Mouse (Mus musculus): ENCODE data around the gene Xk. TPM values are rescaled to one million over a fixed set of nuclear protein-coding genes. Genes with fewer than 3 reads are reported as not detected.
A peak's percentile ranks its signal among the peaks of the same experiment; 100 is the strongest.
"Not testable (repeated sequence)": the region's sequence is repeated elsewhere in the genome, so short reads cannot be mapped to it uniquely, and the experiment has no call there.

The Xk gene
- polyA plus RNA-seq, 1 experiment from 2014 or later = 0.27 TPM

GRCm38 (mm10) chrX:9259267-9259666 lies 13.3 kb upstream of the Xk start:
- ChIA-PET CTCF (interaction anchor here (1.0 kb wide), 1 partner anchor 58 kb away, joined by 3 read pairs; no protein-coding TSS in a partner anchor), POLR2A (no interaction called here)
- TF ChIP-seq CTCF (IDR thresholded peaks at IDR 0.05) = no peak
- in situ Hi-C loops (cut with MboI; ENCODE audit: low pct_unique_long_range_greater_than_20kb) = no loop called here
- peaks cover 32% of the 10 kb centered on the region for H3K27me3 ChIP-seq
- ATAC-seq = no peak
- no peak for DNase-seq (ENCODE audit: low read depth, low spot score)

- CTCF ChIA-PET = interaction anchor here (1.7 kb wide), 1 partner anchor 9 kb away, joined by 3 read pairs; no protein-coding TSS in a partner anchor
- DNase-seq (ENCODE audit: low read depth, low spot score) (no peak), ATAC-seq (no peak)
- H3K27me3 ChIP-seq = peaks cover 40% of the 10 kb centered on the region
- in situ Hi-C loops (cut with MboI; ENCODE audit: low pct_unique_long_range_greater_than_20kb) = no loop called here
- TF ChIP-seq CTCF (IDR thresholded peaks at IDR 0.05) = no peak
- POLR2A ChIA-PET = no interaction called here
Observed at GRCm38 (mm10) chrX:9271112-9271511, 1.4 kb upstream of the Xk start.

- H3K27me3 ChIP-seq = peaks cover 38% of the 10 kb centered on the region
- POLR2A ChIA-PET = no interaction called here
- CTCF ChIA-PET = interaction anchor here (1.7 kb wide), 1 partner anchor 10 kb away, joined by 3 read pairs; no protein-coding TSS in a partner anchor
- in situ Hi-C loops (cut with MboI; ENCODE audit: low pct_unique_long_range_greater_than_20kb) = no loop called here
- no peak for ATAC-seq
- TF ChIP-seq CTCF (IDR thresholded peaks at IDR 0.05) = no peak
- no peak for DNase-seq (ENCODE audit: low read depth, low spot score)
Observed at GRCm38 (mm10) chrX:9271947-9272459, 553 bp upstream of the Xk start.

GRCm38 (mm10) chrX:9273377-9274002 lies 934 bp downstream of the Xk start:
- ChIA-PET POLR2A (no interaction called here), CTCF (no interaction called here)
- H3K27me3 ChIP-seq = peaks cover 35% of the 10 kb centered on the region
- no peak for TF ChIP-seq CTCF (IDR thresholded peaks at IDR 0.05)
- in situ Hi-C loops (cut with MboI; ENCODE audit: low pct_unique_long_range_greater_than_20kb) = no loop called here
- DNase-seq (ENCODE audit: low read depth, low spot score) (no peak), ATAC-seq (no peak)

- CTCF ChIA-PET = no interaction called here
Observed at GRCm38 (mm10) chrX:9274321-9274720, 1.8 kb downstream of the Xk start.

GRCm38 (mm10) chrX:9283464-9283863 lies 10.9 kb downstream of the Xk start, which contains the start of gene H2al1m:
H2al1m (plus strand) TSS chrX:9283764.
- ATAC-seq; DNase-seq (ENCODE audit: low read depth, low spot score); H3K27me3 ChIP-seq; in situ Hi-C loops (cut with MboI; ENCODE audit: low pct_unique_long_range_greater_than_20kb); POLR2A ChIA-PET; CTCF ChIA-PET: not testable (repeated sequence)

More at GRCm38 (mm10) chrX:9274321-9274720, 1.8 kb downstream of the Xk start:
- DNase-seq (ENCODE audit: low read depth, low spot score) (no peak), ATAC-seq (no peak)
- POLR2A ChIA-PET = no interaction called here
- in situ Hi-C loops (cut with MboI; ENCODE audit: low pct_unique_long_range_greater_than_20kb) = no loop called here
- TF ChIP-seq CTCF (IDR thresholded peaks at IDR 0.05) = no peak
- H3K27me3 ChIP-seq = peaks cover 28% of the 10 kb centered on the region

- ATAC-seq; CTCF ChIA-PET; DNase-seq (ENCODE audit: low read depth, low spot score); POLR2A ChIA-PET; H3K27me3 ChIP-seq; in situ Hi-C loops (cut with MboI; ENCODE audit: low pct_unique_long_range_greater_than_20kb): not testable (repeated sequence)
Observed at GRCm38 (mm10) chrX:9293140-9293829, 20.7 kb downstream of the Xk start.

- CTCF ChIA-PET = no interaction called here
- DNase-seq (ENCODE audit: low read depth, low spot score) = no peak
- in situ Hi-C loops (cut with MboI; ENCODE audit: low pct_unique_long_range_greater_than_20kb) = no loop called here
- POLR2A ChIA-PET = no interaction called here
- ATAC-seq = no peak
- TF ChIP-seq CTCF (IDR thresholded peaks at IDR 0.05) = peak; percentile 11
- peaks cover 18% of the 10 kb centered on the region for H3K27me3 ChIP-seq
Observed at GRCm38 (mm10) chrX:9298413-9298864, 25.9 kb downstream of the Xk start.

GRCm38 (mm10) chrX:9302791-9303190 lies 30.2 kb downstream of the Xk start:
- no peak for TF ChIP-seq CTCF (IDR thresholded peaks at IDR 0.05)
- ChIA-PET CTCF (no interaction called here), POLR2A (no interaction called here)
- no peak for ATAC-seq
- peaks cover 32% of the 10 kb centered on the region for H3K27me3 ChIP-seq
- DNase-seq (ENCODE audit: low read depth, low spot score) = no peak
- in situ Hi-C loops (cut with MboI; ENCODE audit: low pct_unique_long_range_greater_than_20kb) = no loop called here

- no peak for TF ChIP-seq CTCF (IDR thresholded peaks at IDR 0.05)
Observed at GRCm38 (mm10) chrX:9303455-9303854, 30.9 kb downstream of the Xk start.

GRCm38 (mm10) chrX:9316457-9316856 lies 43.9 kb downstream of the Xk start:
- H3K27me3 ChIP-seq; ATAC-seq; in situ Hi-C loops (cut with MboI; ENCODE audit: low pct_unique_long_range_greater_than_20kb); CTCF ChIA-PET; POLR2A ChIA-PET; DNase-seq (ENCODE audit: low read depth, low spot score): not testable (repeated sequence)

More at GRCm38 (mm10) chrX:9303455-9303854, 30.9 kb downstream of the Xk start:
- in situ Hi-C loops (cut with MboI; ENCODE audit: low pct_unique_long_range_greater_than_20kb) = no loop called here
- ChIA-PET CTCF (no interaction called here), POLR2A (no interaction called here)
- ATAC-seq = no peak
- DNase-seq (ENCODE audit: low read depth, low spot score) = no peak
- peaks cover 38% of the 10 kb centered on the region for H3K27me3 ChIP-seq

- H3K27me3 ChIP-seq; in situ Hi-C loops (cut with MboI; ENCODE audit: low pct_unique_long_range_greater_than_20kb); ATAC-seq; POLR2A ChIA-PET; CTCF ChIA-PET; DNase-seq (ENCODE audit: low read depth, low spot score): not testable (repeated sequence)
Observed at GRCm38 (mm10) chrX:9327954-9328353, 55.4 kb downstream of the Xk start.

GRCm38 (mm10) chrX:9332366-9332962 lies 59.9 kb downstream of the Xk start:
- H3K27me3 ChIP-seq; CTCF ChIA-PET; DNase-seq (ENCODE audit: low read depth, low spot score); POLR2A ChIA-PET; in situ Hi-C loops (cut with MboI; ENCODE audit: low pct_unique_long_range_greater_than_20kb); ATAC-seq: not testable (repeated sequence)

GRCm38 (mm10) chrX:9333035-9333434 lies 60.5 kb downstream of the Xk start:
- CTCF ChIA-PET; in situ Hi-C loops (cut with MboI; ENCODE audit: low pct_unique_long_range_greater_than_20kb); POLR2A ChIA-PET; DNase-seq (ENCODE audit: low read depth, low spot score); ATAC-seq; H3K27me3 ChIP-seq: not testable (repeated sequence)

GRCm38 (mm10) chrX:9334996-9335395 lies 62.4 kb downstream of the Xk start:
- POLR2A ChIA-PET; H3K27me3 ChIP-seq; ATAC-seq; in situ Hi-C loops (cut with MboI; ENCODE audit: low pct_unique_long_range_greater_than_20kb); DNase-seq (ENCODE audit: low read depth, low spot score); CTCF ChIA-PET: not testable (repeated sequence)
